Mouse (Mus musculus) CH12.LX (cell line): ENCODE data around the gene Pbld1.

Source experiments
- MEF2A ChIP-seq: IDR thresholded peaks from 2 replicates; pipeline ENCODE4 v1.6.1; 2014; ENCODE audit warnings: low read depth, mild to moderate bottlenecking, inconsistent platforms, low read length, improper control_type of control experiment, borderline replicate concordance
- RAD21 ChIP-seq: IDR thresholded peaks from 2 replicates; pipeline ENCODE4 v1.6.1; 2011; ENCODE audit warnings: low read depth, mild to moderate bottlenecking, low read length, improper control_type of control experiment, moderate library complexity

- TF ChIP-seq RAD21 (no peak), MEF2A (no peak)
Measured at GRCm38 (mm10) chr10:63032267-63032666, 27.7 kb upstream of the Pbld1 start.
